Mouse (Mus musculus): ENCODE results near the gene Cdc20. TPM values are rescaled to one million over a fixed set of nuclear protein-coding genes. Genes with fewer than 3 reads are reported as not detected.

Gene Cdc20
- 10 to 100 TPM in 1 of 3 experiments, 1 to 10 TPM in 2; 2.3 to 24.5 (median 4.6) TPM for polyA plus RNA-seq (2017; shearing (Covaris generic))

DNA sequence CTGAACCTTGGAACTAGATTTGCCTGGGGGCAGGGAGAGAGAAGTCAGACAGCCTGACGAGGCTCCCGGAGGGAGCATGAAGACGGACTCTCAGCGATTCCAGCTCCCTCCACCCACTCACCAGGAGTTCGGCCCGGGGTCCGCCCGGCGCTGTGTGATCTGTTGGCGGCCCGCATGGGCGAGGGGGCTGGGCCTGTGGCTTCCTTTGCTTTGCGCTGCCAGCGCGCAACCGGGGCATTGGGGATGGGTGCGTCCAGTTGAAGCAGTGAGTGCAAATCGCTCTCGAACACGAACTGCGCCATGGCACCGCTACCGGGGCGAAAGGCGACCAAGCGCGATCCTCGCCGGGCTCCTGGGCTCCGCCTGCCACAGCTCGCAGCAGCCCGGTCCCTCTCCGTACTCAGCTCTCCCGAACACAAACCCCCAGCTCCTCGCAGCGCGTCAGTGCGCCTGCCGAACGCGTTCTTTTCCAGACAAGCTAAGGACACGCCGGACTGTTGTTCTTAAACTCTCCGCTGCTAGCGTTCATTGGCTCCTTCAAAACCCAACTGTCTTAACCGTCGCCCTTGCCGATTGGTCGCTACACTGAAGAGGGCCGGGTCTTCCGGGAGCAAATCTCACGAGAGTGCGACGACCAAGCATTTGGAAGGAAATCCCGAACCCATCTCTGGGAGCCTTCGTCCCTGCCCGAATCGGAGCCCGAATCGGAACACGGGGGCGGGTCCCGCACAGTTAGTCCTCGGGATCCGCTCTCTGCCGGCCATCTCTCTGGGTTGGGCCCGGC is at the start of gene Cdc20:
TSS of gene Cdc20 (minus strand) at position 533 of the 784 bp plus-strand sequence.
- peak; percentile 99 for ATAC-seq

DNA sequence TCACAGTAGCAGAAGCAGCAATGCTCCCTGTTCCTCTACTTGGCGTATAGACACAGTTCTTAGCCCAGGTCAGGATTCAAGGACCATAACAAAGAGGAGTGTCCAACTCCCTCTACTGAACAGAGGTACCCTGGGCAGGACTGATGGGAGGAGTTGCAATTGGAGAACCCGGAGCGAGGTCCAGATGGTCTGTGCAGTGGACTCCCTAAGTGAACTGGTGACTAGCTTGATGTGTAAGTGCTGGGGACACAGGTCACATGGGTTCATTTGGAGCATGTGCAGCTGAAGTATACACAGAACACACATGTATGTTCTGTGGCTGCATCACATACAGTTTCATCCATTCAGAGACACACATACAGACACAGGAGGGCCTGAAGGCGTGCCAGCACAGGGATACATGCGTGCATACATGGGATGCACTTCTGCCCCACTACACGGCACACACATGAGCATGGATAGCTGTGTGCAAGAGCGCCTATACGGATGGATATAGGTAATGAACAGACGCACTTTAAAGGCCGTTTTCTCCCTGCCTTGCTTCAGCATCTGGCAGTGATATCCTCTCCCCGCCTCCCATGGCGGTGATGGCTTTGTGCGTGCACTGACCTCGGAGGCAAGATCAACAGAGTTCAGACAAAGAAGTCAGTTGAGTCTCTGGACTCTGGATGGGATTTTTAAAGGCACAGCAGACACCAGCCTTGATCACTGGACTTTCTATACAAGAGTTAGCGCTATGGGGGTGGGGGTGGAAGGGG is 39.8 kb upstream of the Cdc20 start:
- no peak for ATAC-seq

DNA sequence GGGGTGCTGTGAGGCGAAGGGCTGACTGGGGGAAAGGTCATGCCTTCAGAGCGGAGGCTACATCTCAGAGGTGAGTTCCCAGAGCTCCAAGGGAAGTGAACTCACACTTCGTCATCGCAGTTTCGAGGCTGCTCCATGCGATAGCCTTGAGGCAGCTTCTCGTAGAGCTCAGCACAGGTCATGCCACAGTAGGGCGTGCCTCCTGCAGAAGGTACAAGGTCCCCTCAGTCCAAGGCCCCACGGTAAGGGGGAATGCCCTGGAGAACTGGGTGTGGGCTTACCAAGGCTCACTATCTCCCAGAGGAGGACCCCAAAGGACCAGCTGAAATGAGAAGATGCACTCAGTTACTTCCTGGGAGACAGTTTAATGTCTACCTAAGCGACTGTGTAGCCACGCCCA is 35.5 kb upstream of the Cdc20 start:
- ATAC-seq = no peak

DNA sequence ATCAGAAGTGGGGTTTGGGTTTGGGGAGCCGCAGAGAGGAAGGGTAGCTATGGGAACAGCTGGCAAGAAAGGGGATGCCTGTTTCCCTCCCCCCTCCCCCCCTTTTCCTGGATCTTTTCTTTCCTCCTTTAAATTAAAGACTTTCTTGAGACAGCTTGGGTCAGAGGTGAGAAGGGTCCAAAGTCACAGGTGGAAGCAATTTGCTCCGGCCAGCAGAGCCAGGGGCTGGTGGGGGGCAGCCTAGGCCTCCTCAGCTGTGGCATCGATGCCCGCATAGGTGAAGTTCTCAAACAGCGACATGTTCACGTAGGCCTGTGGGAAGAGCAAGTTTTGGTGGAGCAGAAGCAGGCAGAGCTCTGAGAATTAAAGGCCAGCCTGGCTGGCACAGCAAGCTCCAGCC is 34.1 kb upstream of the Cdc20 start:
- no peak for ATAC-seq

DNA sequence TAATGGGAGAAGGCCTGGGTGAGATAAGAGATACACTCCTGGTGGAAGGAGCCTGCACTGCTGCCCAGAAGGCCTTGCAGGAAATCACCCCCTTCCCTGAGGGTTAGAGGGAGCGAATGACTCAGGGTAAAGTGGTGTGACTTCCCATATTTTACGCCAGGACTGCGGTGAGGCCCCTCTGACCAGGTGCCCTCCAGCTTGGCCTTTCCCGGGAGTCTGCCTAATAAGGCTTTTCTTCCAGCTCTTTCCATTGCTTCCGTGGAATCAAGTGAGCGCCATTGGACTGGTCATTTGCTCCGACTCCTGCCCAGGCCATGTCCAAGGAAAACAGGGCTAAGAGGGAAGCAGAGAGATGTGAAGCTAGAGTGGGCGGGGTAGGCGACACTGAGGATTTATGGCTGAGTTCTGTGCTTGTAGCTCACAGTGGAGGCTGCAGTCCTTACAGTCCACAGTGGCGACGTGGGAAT is 28.6 kb upstream of the Cdc20 start:
- ATAC-seq = no peak

DNA sequence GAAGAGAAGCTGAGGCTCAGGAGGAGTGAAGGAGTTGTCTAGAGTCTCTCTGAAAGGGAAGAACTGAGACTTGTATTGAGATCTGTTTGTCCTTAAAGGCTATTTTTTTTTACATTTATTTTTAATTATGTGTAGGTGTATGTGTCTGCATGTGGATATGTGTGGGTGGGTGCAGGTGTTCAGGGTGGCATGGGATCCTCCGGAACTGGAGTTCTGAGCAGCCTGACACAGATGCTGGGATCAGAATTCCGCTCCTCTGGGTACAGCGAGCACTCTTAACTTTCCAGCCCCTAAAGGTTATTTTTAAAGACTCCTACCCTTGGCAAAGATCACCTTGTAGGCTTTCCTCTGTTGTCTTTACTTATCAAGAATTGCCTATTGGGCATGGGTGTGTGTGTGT is 27.8 kb upstream of the Cdc20 start:
- no peak for ATAC-seq

DNA sequence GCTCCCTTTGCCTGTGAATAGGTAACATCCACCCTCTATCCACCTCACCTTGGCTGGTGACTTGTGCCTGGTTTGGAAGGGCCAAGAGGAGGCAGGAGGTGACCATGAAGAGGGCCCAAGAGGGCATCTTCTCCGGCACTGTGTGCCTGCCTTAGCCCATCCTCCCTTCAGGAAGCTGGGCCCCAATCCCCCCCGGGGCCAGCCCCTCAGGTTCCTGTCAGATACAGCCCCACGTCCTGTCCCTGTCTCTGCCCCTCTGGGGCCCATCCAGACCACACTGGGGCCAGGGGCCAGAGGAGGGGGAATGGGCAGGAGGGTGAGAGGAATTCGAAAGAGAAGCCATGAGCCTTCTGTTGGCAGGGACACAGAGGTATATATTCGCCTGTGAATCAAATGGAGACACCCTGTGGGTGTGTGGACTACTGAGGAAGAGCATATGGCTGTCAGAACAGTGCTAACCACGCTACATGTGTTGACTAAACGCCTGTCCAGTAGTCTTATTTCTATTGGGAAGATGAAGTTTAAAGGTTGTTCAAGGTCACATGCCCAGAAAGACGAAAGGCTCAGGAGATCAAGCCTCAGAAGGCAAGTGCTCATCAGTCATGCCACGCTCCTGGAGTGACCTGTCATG is 20.3 kb upstream of the Cdc20 start, which contains the start of gene Mpl:
TSS of gene Mpl (minus strand) at position 169 of the 631 bp plus-strand sequence.
- no peak for ATAC-seq

DNA sequence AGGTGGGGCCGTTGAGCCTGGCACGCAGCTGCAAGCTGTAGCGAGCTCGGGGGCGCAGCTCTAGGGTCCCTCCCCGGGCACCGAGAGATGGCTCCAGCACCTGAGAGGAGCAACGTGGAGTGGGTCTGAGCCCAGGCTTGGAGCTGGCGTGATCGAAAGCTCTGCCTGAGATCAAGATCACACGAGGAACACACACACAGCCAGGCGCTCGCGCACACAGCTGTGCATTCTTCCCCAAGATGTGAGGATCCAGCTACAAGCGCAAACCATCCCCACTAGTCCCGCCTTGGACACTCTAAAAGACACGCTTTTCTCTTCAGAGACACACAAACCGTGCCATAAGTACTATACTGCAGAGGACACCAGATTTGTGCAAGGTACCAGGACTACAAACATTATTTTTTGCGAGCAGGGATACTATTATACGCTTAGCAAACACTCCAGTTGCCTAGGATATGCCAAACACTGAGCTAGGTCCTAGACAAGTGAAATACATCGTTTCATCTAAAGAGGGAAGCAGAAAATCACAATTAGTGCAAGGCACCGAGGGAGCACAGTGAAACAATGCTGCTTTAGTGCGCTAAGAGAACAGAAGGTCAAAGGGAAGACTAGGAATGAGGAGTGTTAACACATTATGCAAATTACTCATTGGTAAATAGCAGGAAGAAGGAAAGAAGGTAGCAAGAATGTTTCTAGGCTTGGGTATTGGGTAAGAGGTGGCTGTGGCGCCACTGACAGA is 9.4 kb upstream of the Cdc20 start:
- no peak for ATAC-seq

DNA sequence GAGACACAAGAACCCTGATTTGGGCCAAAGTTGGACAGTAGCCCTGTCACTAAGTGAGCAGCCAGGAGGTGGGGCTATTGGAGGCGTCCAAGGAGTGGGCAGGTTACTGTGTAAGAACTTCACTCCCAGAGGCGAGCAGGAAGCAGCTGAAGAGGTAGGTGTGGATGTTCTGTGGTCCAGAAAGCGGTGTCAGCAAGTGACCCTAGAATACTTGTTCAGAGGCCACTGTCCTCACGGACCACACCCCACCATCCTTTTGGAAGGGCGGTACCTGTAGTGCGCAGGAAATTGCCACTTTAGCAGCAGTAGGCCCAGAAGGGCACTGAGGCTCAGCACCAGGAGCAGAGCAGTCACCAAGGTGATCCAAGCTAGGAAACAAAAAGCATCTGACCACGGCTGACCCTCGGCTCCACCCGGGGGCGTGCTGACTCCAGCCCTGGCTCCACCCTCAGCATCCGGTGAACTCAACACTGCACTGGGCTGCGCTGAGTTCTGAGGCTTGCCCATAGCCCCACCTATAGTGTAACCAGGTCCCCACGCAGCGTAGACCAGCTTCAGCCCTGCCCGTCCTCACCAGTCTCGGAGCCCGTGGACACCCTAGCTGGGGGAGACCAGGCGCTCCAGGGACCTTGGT is 8.7 kb upstream of the Cdc20 start:
- no peak for ATAC-seq

DNA sequence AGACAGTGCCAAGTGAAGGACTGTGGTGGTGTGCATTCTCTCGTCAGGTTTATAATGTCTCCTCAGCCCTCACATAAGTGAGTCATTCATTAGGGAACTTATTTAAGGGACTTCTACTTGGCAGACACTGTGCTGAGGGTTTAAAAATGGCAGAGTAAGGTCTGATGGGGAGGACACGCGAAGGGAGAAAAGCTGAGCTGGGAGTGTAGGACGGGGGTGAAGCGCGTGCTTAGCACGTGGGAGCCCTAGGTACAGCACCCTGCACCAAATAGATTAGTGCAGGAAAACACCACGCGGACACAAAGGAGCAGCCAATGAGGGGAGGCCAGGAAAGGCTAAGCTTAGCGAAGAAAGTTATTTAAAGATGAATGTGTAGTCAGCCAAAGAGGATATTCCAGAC is 7.9 kb upstream of the Cdc20 start:
- ATAC-seq = no peak

DNA sequence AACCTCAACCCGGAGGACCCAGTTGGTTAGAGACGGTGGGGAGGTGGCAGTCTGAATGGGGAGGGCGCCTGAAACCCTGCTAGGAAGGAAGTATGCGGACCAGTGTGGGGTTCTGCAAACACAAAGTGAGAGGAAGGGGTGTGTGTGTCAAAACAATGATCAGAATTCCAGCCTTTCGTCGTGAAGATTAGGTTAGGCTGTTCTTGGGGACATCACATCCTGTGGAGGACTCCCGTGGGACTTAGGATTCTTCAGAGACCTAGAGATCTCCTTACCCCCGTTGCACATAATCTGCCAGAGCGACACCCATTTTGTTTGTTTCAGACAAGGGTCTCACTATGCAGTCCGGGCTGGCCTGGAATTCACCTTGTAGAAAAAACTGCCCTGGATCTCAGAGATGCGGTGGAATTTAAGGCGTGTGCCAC is 689 bp upstream of the Cdc20 start:
- peak; percentile 12 for ATAC-seq

DNA sequence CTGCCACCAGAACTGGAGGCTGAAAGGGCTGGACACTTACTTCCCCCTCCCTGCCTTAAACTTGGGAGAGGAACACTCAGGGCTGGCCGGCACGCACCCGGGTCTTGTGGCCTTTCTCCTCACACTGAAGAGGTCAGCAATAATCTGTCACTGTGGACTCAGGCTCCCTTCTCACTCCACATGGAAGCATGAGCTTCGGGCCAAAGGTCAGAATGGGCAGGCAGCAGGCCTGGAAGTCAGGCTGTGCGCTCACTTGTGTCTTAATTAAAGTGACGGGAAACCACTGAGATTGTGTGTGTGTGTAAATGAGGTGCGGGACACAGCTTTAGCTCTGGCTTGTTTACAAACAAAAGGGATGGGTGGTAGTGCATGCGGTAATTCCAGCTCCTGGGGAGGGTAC is 4.8 kb downstream of the Cdc20 start:
- no peak for ATAC-seq

DNA sequence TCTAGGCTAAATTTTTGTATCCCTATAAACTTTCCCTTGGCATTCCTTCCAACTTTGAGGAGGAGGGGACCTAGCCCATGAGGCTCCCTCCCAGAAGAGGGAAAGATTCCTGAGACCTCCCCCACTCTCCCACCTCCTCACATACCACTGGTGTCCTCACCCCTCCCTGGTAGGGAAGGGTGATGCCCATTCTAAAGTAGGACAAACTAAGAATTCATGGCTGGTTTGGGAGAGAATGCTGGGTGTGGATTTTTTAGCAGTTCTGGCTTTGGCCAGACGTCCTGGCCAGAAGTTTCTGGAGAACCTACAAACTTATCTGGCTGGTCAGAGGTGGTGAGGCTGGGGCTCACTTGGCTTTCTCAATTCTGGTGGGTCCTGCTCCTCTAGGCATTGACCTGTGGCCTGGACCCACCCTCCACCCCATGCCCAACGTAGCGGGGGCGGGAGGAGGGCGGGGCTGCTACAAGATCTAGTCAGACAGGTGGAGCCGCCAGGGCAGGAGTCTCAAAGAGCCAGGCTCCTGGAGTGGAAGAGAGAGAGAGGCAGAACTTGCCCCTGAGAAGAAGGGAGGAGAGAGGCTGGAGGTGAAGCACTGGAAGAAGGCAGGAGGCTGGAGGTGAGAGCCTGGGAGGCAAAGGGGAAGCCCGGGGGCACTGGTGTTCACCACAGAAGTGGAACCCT is 7.8 kb downstream of the Cdc20 start:
- ATAC-seq = no peak

DNA sequence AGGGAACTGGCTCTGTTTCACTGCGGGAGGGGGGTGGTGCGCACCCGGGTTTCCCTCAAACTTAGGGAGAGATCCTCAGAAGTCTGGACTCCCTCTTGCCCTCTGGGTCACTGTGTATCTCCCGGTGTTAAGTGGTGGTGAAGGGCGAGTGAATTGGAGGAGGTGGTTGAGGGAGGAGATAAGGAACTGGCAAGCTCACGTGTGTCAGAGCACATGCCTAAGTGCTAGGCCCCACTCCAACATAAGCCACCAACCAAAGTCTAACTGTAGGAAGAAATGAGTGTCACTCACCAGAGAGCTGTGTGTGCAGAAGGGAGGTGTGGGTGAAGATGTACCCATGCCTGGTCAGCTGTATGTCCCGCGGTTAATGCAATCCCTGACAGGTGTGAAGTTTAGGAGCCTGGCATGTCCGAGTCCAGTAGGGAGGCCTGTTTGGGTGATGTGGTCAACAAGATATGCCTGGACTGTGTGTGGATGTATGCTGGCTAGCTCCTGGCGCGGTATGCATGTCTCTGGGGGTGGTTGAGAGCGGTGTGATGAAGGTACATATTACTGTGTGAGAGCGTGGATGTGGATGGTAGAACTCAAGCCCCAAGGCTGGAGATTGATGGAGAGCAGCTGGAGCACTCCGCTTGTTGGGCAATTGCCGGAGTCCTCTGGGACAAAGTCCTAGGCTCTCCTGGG is 8.5 kb downstream of the Cdc20 start:
- ATAC-seq = peak; percentile 16

DNA sequence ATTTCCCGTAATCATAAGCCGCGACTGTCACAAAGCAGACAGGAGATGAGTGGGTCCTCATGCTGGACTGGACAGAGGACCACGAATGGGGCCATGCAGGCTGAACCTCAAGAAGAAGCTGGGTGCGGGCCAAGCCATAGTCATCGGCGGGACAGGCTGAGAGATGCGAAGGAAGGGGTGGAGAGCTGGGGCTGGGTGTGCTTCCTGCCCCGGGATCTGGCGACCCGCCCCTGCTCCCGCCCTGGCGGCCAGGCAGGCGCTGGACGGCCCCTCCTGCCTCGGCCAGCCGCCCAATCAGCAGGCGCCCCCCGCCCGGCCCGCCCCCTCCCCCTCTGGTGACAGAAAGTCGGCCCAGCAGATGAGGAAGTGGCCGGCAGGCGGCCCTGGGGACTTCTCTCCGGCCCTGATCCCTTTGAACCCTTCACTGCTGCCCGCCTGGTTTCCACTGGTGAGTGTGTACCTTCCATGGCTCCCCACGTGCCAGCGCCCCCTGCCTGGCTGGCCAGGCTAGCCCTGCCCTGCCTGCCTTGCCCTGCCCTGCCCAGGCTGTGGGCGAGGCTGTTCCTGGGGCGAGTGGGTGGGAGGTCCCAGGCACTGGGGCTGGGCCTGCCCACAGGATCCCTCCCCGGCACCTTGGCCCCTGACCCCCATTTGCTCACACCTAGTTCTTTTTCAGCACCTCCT is 9.2 kb downstream of the Cdc20 start, which contains the start of gene Elovl1:
TSS of gene Elovl1 (plus strand) at position 326 of the 684 bp plus-strand sequence.
- peak; percentile 81 for ATAC-seq

DNA sequence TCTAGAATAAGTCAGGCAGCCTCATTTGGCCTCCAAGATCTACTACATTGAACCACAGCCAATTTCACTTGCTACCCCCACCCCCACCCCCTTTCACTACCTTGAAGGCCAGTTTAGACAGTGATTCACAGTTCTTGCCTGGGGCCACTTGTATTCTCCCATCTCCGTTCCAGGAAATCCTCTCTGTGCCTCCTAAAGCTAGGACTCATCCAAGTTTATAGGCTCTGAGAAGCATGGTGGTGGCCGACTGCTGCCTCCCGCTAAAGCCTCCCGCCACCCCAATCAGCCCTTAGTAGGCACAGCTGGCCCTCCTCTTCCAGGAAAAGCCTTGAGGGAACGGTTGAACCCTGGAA is 9.8 kb downstream of the Cdc20 start:
- peak; percentile 6 for ATAC-seq

DNA sequence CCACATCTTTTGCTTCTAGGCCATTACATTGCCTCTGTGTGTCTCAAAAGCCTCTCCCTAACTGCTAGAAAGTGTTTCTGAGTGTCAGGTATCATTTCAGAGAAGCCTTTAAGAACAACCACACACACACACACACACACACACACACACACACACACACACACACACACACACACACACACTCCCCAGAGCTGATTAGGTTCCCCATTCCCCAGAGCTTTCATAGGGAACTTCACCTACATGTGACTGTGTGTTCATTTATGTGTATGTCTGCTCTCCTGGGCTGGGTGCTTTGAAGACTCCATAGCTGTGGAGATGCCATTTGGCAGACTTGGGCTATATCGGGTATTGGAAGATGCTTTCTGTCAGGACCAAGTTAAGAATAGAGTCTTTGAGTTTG is 11.8 kb downstream of the Cdc20 start:
- ATAC-seq = no peak

DNA sequence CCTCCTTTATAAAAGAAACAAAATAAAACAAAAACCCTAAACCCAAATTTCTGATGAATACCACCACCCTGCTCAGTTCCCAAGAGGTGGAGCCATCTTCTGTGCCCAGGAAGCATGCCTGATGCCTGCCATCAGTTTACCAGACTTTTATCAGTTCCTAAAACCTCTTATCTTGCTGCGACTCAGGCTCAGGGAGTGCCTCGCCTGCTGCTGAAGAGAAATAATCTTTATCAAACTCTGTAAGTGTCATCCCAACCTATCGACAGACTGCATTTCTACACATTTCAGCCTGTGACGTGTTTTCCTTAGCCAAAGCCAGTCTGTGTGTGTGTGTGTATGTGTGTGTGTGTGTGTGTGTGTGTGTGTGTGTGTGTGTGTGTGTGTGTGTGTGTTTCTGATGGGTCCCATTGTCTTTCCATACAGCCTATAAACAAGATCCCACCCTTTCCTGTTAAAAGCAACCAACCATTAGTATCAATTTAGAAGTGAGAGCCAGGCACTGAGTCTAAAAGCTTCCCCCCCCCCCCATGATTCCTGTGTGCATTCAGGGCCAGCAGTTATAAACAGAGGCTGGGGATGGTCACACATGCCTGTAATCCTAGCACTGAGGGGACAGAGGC is 12.5 kb downstream of the Cdc20 start:
- no peak for ATAC-seq

DNA sequence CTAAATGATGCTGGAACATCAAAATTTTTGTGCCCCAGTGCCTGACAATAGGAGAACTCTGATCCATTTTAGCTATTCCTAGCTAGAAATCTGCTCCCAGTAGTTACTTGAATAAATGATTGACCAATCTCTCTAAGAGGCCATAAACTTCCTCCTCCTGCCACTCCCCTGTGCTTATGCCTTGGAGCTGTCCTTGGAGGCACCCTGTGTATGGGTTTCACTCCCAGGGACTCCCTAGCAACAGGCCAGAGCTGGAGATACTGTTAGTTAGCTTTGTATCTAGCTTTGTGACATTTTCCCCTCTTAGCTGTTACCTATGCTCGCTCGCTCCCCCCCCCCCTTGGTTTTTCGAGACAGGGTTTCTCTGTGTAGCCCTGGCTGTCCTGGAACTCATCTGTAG is 15.8 kb downstream of the Cdc20 start:
- no peak for ATAC-seq
